Mouse (Mus musculus) monocyte, adult 2 months (primary cell): Measurements from ENCODE around the gene Matk.

Source experiments
- DNase-seq, 2 experiments: peaks; one replicate each; pipeline ENCODE4 v3.0.0; 2022; ENCODE audit warnings: low spot score in 2 of 2, low read depth in 1 of 2

Gene Matk

GRCm38 (mm10) chr10:81242021-81242420, 10.7 kb upstream of the Matk start:
- no peak for DNase-seq

DNA sequence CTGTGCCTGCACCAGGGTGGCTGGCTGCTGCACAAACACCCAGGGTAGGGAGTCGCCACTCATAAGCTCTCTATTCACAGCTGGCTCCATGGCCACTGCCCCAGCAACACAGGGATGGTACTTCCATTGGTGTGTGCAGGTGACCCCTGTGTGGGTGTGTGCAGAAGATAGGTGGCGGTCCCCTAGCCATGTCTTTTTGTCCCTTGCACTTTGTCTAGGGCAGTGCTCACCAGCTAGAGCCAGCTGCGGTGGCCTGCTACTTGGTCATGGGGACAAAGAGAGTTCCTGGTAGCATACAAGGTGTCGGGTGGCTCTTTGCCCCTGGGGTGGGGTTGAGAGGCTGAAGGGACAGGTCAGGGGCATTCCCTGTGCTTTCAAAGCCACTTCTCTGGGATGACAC, 8.6 kb upstream of the Matk start:
- DNase-seq: no peak

DNA sequence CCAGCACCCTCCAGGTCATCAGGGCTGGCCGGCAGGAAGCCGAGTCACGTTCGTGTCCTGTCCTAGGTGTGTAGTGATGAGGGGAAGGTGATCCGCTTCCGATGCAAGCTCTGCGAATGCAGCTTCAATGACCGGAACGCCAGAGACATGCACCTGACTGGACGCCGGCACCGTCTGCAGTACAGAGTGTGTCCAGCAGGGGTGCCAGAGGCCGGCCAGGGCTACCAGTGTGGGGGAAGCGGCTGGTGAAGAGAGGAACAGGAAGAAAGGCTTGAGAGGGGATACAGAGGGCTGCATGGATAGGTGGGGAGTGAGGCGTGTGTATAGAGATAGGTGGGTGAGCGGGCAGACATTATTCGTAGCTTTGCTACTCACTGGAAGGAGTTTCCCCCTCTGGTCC, 8.1 kb upstream of the Matk start:
- peak; percentile 55 to 80 for DNase-seq

DNA sequence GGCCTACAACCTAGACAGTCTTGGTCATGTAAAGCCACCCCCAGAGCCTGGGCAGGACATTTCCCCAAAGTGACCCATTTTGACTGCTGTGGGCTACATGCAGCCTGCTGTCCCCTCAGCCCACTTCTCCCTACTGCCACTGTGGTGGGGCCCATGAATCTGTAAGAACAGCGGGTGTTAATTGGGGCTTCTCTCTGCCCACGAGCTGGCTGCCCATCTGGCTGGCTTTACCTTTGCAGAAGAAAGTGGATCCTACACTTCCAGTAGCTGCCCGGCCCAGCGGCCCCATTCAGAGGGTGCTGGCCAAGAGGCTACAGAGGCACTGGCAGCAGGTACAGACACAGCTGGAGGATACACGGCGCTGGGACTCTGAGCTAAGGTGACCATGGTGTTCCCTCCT, 7.6 kb upstream of the Matk start:
- DNase-seq: no peak

DNA sequence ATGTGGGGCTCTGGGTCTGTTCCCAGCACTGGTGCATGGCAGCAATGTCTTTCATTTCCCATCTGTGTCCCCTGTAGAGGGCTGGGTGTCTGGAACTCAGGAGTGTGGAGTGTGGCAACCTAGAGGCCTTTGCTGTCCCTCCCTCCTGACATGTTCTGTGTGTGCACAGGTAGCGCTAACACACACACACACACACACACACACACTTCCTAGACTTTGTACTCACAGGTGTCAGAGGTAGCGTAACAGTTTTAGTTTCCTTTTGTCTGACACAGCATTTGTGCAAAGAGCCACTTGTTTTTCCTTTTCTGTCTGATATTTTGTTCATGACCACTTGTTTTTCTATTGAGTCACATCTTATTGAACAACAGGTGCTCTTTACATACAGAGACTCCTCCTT, 4.9 kb upstream of the Matk start:
- no peak for DNase-seq

GRCm38 (mm10) chr10:81249442-81249841, 3.3 kb upstream of the Matk start:
- DNase-seq: no peak

- DNase-seq: no peak
These were observed 2.2 kb downstream of the Matk start for GRCm38 (mm10) chr10:81254886-81255285.

- DNase-seq: peak in 1 of 2 experiments; percentile 31
These were observed 4.7 kb downstream of the Matk start for GRCm38 (mm10) chr10:81257158-81258039.

DNA sequence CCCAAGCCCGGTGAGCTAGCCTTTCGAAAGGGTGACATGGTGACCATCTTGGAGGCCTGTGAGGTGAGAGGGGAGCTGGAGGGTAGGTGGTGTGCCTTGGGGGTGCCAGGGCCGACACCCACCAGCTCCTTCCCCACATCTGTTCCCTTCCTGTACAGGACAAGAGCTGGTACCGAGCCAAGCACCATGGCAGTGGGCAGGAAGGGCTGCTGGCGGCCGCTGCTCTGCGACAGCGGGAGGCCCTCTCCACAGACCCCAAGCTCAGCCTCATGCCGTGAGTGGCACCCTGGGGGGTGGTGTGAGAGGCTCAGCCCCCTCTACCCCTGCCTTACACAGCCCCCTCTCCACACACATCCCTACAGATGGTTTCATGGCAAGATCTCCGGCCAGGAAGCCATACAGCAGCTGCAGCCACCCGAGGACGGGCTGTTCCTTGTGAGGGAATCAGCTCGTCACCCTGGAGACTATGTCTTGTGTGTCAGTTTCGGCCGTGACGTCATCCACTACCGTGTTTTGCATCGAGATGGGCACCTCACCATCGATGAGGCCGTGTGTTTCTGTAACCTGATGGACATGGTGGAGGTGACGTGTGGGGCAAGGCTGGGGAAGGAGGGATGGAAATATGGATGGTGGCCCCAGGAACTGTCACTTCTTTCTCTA, 6.6 kb downstream of the Matk start:
- DNase-seq: no peak

DNA sequence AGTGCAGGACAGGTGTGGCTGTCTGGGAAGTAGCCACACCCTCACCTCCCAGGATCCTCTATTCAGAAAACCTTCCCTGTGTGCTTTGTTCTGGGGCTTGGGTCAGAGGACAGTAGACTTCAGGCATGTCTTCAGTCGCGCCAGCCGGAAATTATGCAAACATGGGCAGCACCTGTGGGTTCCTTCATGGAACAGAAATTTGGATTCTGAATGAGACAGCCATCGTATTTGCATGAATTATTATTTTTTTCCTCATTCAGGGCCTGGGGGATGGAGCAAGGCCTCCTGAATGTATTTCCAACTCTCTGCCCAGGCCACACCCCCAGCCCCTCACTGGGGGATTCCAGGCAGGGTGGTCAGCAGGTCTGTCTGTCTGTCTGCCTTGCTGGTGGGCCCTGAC, 8.3 kb downstream of the Matk start:
- no peak for DNase-seq

DNA sequence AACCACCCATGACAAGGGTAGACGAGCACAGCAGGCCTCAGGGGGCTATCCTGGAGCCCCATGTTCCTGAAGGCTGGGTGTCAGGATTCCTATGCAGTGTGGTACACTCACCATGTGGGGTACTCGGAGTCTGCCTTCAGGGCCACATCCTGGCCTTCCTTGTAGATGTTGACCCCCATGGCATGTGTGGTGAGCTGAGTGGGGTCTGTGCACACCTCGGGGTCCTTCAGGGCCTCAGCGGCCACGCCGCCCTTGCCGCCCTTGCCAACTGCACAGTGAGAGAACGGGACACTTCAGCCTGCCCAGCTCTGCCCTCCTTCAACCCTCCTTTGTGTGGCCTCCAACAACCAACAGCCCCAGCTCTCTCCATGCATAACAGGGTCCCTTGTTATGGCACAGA, 12.8 kb downstream of the Matk start:
- no peak for DNase-seq

- DNase-seq: peak; percentile 93 to 95
These were observed 13.7 kb downstream of the Matk start, which contains the start of the genes Mrpl54 and Apba3 for GRCm38 (mm10) chr10:81266211-81267105. Gene Mrpl54, minus strand, starts transcription at chr10:81266934. Gene Apba3, plus strand, starts transcription at chr10:81266960.

DNA sequence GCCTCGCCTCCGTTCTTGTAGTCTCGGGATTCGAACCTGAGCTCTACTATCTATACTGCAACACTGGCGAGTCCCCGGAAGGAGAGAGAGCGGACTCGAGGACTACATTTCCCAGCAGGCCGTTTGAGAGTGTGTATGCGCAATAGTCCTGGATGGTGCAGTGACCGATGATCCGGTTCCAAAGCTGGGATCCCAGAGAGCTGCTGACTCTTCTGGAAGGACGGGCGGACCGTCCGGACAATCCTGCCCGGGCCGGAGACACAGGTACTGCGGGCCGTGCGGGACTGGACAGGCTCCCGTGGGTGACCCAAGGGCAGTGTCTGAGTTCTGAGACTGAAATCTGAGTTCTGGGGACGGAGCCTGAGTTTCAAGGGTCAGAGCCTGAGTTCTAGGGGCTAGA, 15.3 kb downstream of the Matk start:
- DNase-seq: peak in 1 of 2 experiments; percentile 65

DNA sequence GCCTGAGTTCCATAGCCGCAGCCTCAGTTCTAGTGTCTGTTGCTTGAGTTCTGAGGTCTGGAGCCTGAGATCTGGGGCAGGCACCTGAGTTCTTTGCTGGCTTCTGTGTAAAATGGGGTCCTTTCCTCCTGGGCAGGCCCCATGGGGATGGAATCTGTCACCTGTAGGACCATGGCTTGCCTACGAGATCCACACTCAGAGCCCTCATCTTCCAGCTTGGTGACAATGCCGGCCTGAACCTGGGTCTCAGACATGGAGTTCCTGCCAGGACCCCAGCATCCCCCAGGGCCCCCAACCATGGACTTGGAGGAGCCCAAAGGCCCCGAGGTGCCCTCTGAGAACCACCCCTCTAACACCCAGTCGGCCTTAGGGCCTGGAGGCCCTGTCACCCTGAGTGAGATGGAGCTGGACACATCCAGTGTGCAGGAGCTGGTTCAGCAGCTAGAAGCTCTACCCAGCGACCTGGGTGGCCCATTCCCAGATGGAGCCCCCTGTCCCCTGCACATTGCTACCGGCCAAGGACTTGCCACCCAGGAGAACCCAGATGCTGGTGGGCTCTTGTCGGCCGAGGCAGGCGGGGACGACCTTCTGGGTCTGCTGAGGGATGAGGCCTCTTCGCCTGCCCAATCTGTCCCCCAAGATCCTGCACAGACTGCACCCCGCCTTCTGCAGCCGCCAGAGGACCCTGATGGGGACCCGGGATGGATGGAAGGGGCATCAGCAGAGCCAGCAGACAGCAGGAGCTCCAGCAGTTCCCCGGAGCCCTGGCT, 16.1 kb downstream of the Matk start:
- no peak for DNase-seq

- no peak for DNase-seq
These were observed 19.6 kb downstream of the Matk start for GRCm38 (mm10) chr10:81272356-81272755.

- DNase-seq: no peak
These were observed 21.1 kb downstream of the Matk start for GRCm38 (mm10) chr10:81273842-81274241.

DNA sequence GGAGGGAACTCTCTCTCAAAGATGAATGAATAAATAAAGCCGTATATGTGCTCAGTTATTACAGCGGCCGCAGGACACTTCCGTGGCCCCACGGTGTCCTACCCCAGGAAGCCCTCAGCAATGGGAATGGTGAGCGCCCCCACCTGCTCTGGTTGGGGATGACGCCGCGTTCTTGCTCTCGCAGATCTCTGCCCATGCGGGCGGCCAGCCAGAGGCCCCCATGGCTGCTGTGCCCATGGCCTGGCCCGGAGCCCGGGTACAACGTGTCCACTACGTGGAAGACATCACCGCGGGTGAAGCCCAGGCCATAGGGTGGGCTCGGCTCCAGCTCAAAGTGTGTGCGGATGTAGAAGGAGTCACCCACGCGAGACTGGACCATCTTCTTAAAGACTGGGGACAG, 24.9 kb downstream of the Matk start:
- DNase-seq: no peak

DNA sequence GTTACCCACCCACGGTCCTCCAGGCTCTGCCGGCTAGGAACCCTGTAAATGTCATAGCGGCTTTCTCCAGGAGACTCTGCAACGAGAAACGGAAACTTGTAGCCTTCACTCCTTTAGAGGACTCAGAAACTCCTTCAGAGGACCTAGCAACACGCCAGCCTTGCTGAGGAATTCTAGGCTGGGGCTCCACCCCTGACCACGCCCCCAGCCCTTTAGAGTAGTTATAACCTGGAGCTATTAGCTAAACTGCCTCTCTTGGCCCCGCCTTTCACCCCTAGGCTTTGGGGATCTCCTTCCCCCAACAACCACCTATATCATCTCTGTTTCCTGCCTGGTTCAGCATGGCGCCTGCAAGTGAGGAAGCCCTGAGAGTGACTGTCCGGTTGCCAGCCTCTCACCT, 26.8 kb downstream of the Matk start:
- no peak for DNase-seq

- DNase-seq: no peak
These were observed 31.5 kb downstream of the Matk start for GRCm38 (mm10) chr10:81284189-81284588.

DNA sequence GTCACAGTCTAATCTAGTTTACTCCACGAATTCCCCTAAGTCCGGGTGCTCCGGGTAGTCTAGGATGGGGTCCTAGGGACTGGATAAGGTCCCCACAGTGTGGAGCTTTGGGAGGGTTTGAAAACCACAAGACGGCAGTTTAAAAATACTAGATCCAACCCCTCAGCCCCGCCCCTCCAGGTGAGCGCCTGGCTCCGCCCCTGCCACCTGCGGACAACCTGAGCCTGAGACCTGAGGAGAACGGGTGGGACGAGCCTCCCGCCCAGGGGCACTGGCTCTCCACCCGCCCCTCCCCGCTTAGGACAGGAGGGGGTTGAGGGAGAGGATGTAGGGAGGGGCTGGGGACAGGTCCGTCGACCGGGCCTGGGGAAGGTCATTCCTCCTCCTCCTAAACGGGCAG, 32.0 kb downstream of the Matk start:
- no peak for DNase-seq
